Mouse (Mus musculus) embryonic facial prominence, embryonic 14.5 days (tissue): ENCODE results near the gene Tmem30c. TPM values are rescaled to one million over a fixed set of nuclear protein-coding genes. Genes with fewer than 3 reads are reported as not detected.
A peak's percentile ranks its signal among the peaks of the same experiment; 100 is the strongest.

Source experiments
- ATAC-seq: fragments of 200-750 bp; cut with Nextera tagmentation; 2 replicates; pipeline ENCODE4 v1.8.0; 2017; ENCODE audit warnings: low read depth, moderate number of reproducible peaks, moderate TSS enrichment
- DNase-seq: peaks from one replicate; pipeline ENCODE4 v3.0.0-alpha.2; 2015; ENCODE audit warnings: low spot score
- H3K27ac ChIP-seq: fragments of 300-500 bp; sonication (generic); replicated peaks from 2 replicates; pipeline ENCODE4 v1.5.1; 2014; ENCODE audit warnings: low read depth, mild to moderate bottlenecking, low read length, moderate library complexity
- H3K27me3 ChIP-seq: fragments of 300-500 bp; sonication (generic); replicated peaks from 2 replicates; pipeline ENCODE4 v1.6.1; 2014; ENCODE audit warnings: low read length; ENCODE audit not compliant: control insufficient read depth, insufficient read depth
- H3K36me3 ChIP-seq: fragments of 300-500 bp; sonication (generic); 2 replicates; pipeline ENCODE4 v1.6.1; 2014; ENCODE audit warnings: low read length, mixed read lengths; ENCODE audit not compliant: control insufficient read depth, insufficient read depth
- H3K4me1 ChIP-seq: fragments of 300-500 bp; sonication (generic); 2 replicates; pipeline ENCODE4 v1.6.1; 2014; ENCODE audit warnings: antibody characterized with exemption, low read length; ENCODE audit not compliant: control insufficient read depth, insufficient read depth
- H3K4me2 ChIP-seq: fragments of 300-500 bp; sonication (generic); 2 replicates; pipeline ENCODE4 v1.6.1; 2014; ENCODE audit warnings: low read depth, mild to moderate bottlenecking, low read length, moderate library complexity, mixed read lengths
- H3K4me3 ChIP-seq: fragments of 300-500 bp; sonication (generic); 2 replicates; pipeline ENCODE4 v1.5.1; 2014; ENCODE audit warnings: low read depth, mild to moderate bottlenecking, low read length
- H3K9ac ChIP-seq: fragments of 300-500 bp; sonication (generic); 2 replicates; pipeline ENCODE4 v1.6.1; 2014; ENCODE audit warnings: low read depth, mild to moderate bottlenecking, low read length, moderate library complexity, mixed read lengths
- H3K9me3 ChIP-seq: fragments of 300-500 bp; sonication (generic); 2 replicates; pipeline ENCODE4 v1.6.1; 2016; ENCODE audit warnings: low read length; ENCODE audit not compliant: control insufficient read depth
- whole genome bisulfite sequencing: fragments of 180-500 bp; shearing (Covaris S2); extraction: QIAGEN DNeasy Blood & Tissue Kit; methylation state at CpG from one replicate; pipeline ENCODE4 v1.1.7; 2014; 5-methylcytosine and 5-hydroxymethylcytosine counted together
- polyA plus RNA-seq: library from polyadenylated mRNA; unstranded; fragments of >200 nt; fragmentation: Nextera tagmentation; extraction: Ambion mirVana; gene quantifications from 2 replicates; pipeline ENCODE4 v1.2.1, GENCODE M21; 2014

The Tmem30c gene
- polyA plus RNA-seq, 1 experiment from 2014 or later: not detected

- WGBS: 89% methylated on average over 31 of the region's 31 CpGs
- no peak overlapping the region for H3K9ac ChIP-seq
These were observed 12.1 kb downstream of the Tmem30c start for GRCm38 (mm10) chr16:57280221-57281217.

GRCm38 (mm10) chr16:57278976-57279626, 13.6 kb downstream of the Tmem30c start:
- WGBS: 87% methylated on average over 10 of the region's 12 CpGs
- no peak overlapping the region for H3K4me2 ChIP-seq

More at GRCm38 (mm10) chr16:57280221-57281217, 12.1 kb downstream of the Tmem30c start:
- no peak for DNase-seq
- H3K36me3 ChIP-seq: no peaks in the 10 kb centered on the region
- no peaks in the 10 kb centered on the region for H3K9me3 ChIP-seq
- H3K4me3 ChIP-seq: no peak overlapping the region
- no peaks in the 10 kb centered on the region for H3K4me1 ChIP-seq
- H3K27ac ChIP-seq: no peak overlapping the region
- H3K27me3 ChIP-seq: no peaks in the 10 kb centered on the region
- ATAC-seq: no peak
- H3K4me2 ChIP-seq: no peak overlapping the region

GRCm38 (mm10) chr16:57269751-57270150, 22.9 kb downstream of the Tmem30c start:
- 92% methylated on average over 13 of the region's 13 CpGs for WGBS

More at GRCm38 (mm10) chr16:57278976-57279626, 13.6 kb downstream of the Tmem30c start:
- H3K4me3 ChIP-seq: no peak overlapping the region
- no peak overlapping the region for H3K27ac ChIP-seq
- H3K4me1 ChIP-seq: no peaks in the 10 kb centered on the region
- ATAC-seq: no peak
- no peak for DNase-seq
- no peaks in the 10 kb centered on the region for H3K36me3 ChIP-seq
- H3K27me3 ChIP-seq: no peaks in the 10 kb centered on the region
- no peaks in the 10 kb centered on the region for H3K9me3 ChIP-seq
- H3K9ac ChIP-seq: no peak overlapping the region

GRCm38 (mm10) chr16:57268058-57268841, 24.4 kb downstream of the Tmem30c start:
- ATAC-seq: peak; percentile 63
- no peak overlapping the region for H3K9ac ChIP-seq
- no peaks in the 10 kb centered on the region for H3K27me3 ChIP-seq
- DNase-seq: peak; percentile 85
- 66% methylated on average over 14 of the region's 14 CpGs for WGBS
- no peak overlapping the region for H3K4me3 ChIP-seq
- no peaks in the 10 kb centered on the region for H3K36me3 ChIP-seq
- peak overlapping the region; percentile 41 for H3K27ac ChIP-seq
- H3K9me3 ChIP-seq: peaks cover 7% of the 10 kb centered on the region; the same call in 1 of the 2 replicates
- H3K4me1 ChIP-seq: peaks cover 3% of the 10 kb centered on the region; the same call in 1 of the 2 replicates
- H3K4me2 ChIP-seq: no peak overlapping the region

More at GRCm38 (mm10) chr16:57269751-57270150, 22.9 kb downstream of the Tmem30c start:
- Histone ChIP-seq H3K27ac (no peak overlapping the region), H3K9ac (no peak overlapping the region), H3K36me3 (no peaks in the 10 kb centered on the region), H3K27me3 (no peaks in the 10 kb centered on the region), H3K4me2 (no peak overlapping the region), H3K9me3 (peaks cover 2% of the 10 kb centered on the region; the same call in 1 of the 2 replicates), H3K4me3 (no peak overlapping the region), H3K4me1 (peaks cover 3% of the 10 kb centered on the region; the same call in 1 of the 2 replicates)
- no peak for DNase-seq
- ATAC-seq: no peak

GRCm38 (mm10) chr16:57267068-57267467, 25.6 kb downstream of the Tmem30c start:
- no peak overlapping the region for H3K4me3 ChIP-seq
- H3K36me3 ChIP-seq: no peaks in the 10 kb centered on the region
- 0% methylated on average over 1 of the region's 1 CpGs for WGBS
- H3K4me1 ChIP-seq: peaks cover 3% of the 10 kb centered on the region; the same call in 1 of the 2 replicates
- H3K27ac ChIP-seq: peak overlapping the region; percentile 49; the same call in 1 of the 2 replicates
- H3K9ac ChIP-seq: no peak overlapping the region
- no peak overlapping the region for H3K4me2 ChIP-seq
- ATAC-seq: peak; percentile 63; the same call in 1 of the 2 replicates
- H3K27me3 ChIP-seq: no peaks in the 10 kb centered on the region
- peak; percentile 80 for DNase-seq
- H3K9me3 ChIP-seq: peaks cover 7% of the 10 kb centered on the region; the same call in 1 of the 2 replicates

GRCm38 (mm10) chr16:57260152-57260551, 32.5 kb downstream of the Tmem30c start:
- no peak for ATAC-seq
- no peak overlapping the region for H3K4me3 ChIP-seq
- WGBS: 90% methylated on average over 10 of the region's 10 CpGs

GRCm38 (mm10) chr16:57259356-57260083, 33.1 kb downstream of the Tmem30c start:
- WGBS: 85% methylated on average over 13 of the region's 13 CpGs
- no peak overlapping the region for H3K9ac ChIP-seq
- no peak for ATAC-seq
- no peaks in the 10 kb centered on the region for H3K36me3 ChIP-seq
- no peak for DNase-seq
- no peaks in the 10 kb centered on the region for H3K4me1 ChIP-seq
- H3K27me3 ChIP-seq: no peaks in the 10 kb centered on the region
- H3K27ac ChIP-seq: no peak overlapping the region
- no peak overlapping the region for H3K4me2 ChIP-seq
- H3K4me3 ChIP-seq: no peak overlapping the region
- peaks cover 2% of the 10 kb centered on the region; the same call in 1 of the 2 replicates for H3K9me3 ChIP-seq

More at GRCm38 (mm10) chr16:57260152-57260551, 32.5 kb downstream of the Tmem30c start:
- no peak for DNase-seq
- Histone ChIP-seq H3K4me1 (no peaks in the 10 kb centered on the region), H3K9me3 (peaks cover 7% of the 10 kb centered on the region; the same call in 1 of the 2 replicates), H3K27ac (no peak overlapping the region), H3K4me2 (no peak overlapping the region), H3K27me3 (no peaks in the 10 kb centered on the region), H3K9ac (no peak overlapping the region), H3K36me3 (no peaks in the 10 kb centered on the region)
